Mouse (Mus musculus): Measurements from ENCODE around the gene Ttll12.

- TF ChIP-seq CTCF (IDR thresholded peaks at IDR 0.05; ENCODE audit: insufficient read depth, low read length) (no peak), POLR2A (IDR thresholded peaks at IDR 0.05; ENCODE audit: borderline replicate concordance, extremely low read depth, low read depth, low read length) (no peak)
Measured at GRCm38 (mm10) chr15:83606700-83607099, 11.7 kb upstream of the Ttll12 start.

All from lung, adult 2 months (tissue).